Mouse (Mus musculus): Measurements from ENCODE around the gene Sgsm1. TPM values are rescaled to one million over a fixed set of nuclear protein-coding genes. Genes with fewer than 3 reads are reported as not detected.
A peak's percentile ranks its signal among the peaks of the same experiment; 100 is the strongest.

Sgsm1 gene
- polyA plus RNA-seq, 1 experiment from 2014 or later, result 0.62 TPM

DNA sequence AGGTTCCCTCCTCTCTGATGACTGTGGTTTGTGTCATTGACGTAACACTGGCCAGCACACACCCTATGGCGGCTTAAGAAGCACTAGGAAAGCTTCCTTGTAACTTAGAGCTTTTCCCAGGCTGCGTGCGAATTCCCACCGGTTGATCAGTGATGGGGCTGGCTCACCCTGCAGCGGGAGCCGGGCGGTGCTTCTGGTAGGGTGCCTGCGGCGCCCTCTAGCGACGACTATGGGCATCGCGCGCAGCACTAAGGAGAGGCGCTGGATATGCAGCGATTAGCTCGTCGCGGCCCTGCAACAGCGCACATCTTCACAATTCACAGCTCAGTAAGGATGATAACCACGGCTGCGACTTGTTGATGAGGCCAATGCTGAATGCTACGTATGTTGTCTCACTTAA is 3.4 kb upstream of the Sgsm1 start:
- Histone ChIP-seq H3K27ac (no peak overlapping the region), H3K9me3 (replicated peaks) (no peaks in the 10 kb centered on the region; the same call in 1 of the 2 replicates), H3K4me1 (replicated peaks) (peaks cover 7% of the 10 kb centered on the region), H3K4me3 (no peak overlapping the region), H3K27me3 (peaks cover 69% of the 10 kb centered on the region), H3K4me2 (no peak overlapping the region), H3K9ac (no peak overlapping the region), H3K36me3 (no peaks in the 10 kb centered on the region)
- 2% methylated on average over 24 of the region's 24 CpGs for WGBS
- no peak for ATAC-seq (replicated peaks; ENCODE audit: insufficient number of reproducible peaks, insufficient read depth, low FRiP score, low read depth)

DNA sequence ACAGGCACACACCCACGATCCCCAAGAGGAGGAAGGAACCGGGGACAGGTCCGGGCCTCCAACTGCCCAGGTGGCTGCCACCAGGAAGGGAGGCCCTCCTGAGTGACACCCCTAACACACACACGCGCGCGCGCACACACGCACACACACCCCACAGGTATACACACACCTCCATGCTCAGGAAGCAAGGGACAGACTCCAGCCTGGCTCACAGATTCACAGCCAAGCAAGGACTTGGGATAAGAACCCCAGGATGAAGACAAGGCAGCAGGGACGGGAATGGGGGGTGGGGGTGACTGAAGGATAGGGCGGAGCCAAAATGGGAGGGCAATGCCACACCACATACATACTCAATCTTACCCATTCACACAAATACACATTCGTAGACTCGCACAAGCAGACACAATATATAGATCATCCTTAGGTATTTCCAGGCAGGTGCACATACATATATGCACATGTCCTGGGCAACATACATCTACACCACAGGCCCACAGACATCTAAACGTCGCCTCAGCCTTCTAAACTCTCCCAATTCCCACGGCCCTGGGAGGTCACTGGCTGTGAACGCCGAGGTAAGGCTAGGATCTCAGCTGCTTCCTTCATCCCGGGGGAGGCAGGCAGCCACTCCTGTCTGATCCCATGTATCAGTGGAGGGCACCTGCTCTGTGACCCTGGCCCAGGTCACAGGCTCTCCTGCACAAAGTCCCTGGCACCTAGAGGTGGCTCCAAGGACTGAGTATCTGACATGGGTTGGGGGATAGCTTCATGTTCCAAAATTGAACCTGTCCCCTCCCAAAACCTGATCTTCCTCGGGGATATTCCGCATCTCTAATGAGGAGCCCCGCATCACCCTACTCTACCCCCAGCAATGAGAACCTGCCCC is 852 bp downstream of the Sgsm1 start:
- H3K27me3 ChIP-seq, result peaks cover 83% of the 10 kb centered on the region
- no peaks in the 10 kb centered on the region for H3K36me3 ChIP-seq
- ATAC-seq (replicated peaks; ENCODE audit: insufficient number of reproducible peaks, insufficient read depth, low FRiP score, low read depth), result no peak
- H3K27ac ChIP-seq, result no peak overlapping the region
- 57% methylated on average over 22 of the region's 22 CpGs for WGBS
- peak overlapping the region; percentile 54 for H3K4me3 ChIP-seq
- peaks cover 13% of the 10 kb centered on the region for H3K4me1 ChIP-seq (replicated peaks)
- H3K9ac ChIP-seq, result peak overlapping the region; percentile 51; the same call in 1 of the 2 replicates
- H3K4me2 ChIP-seq, result peak overlapping the region; percentile 81
- no peaks in the 10 kb centered on the region; the same call in 1 of the 2 replicates for H3K9me3 ChIP-seq (replicated peaks)

DNA sequence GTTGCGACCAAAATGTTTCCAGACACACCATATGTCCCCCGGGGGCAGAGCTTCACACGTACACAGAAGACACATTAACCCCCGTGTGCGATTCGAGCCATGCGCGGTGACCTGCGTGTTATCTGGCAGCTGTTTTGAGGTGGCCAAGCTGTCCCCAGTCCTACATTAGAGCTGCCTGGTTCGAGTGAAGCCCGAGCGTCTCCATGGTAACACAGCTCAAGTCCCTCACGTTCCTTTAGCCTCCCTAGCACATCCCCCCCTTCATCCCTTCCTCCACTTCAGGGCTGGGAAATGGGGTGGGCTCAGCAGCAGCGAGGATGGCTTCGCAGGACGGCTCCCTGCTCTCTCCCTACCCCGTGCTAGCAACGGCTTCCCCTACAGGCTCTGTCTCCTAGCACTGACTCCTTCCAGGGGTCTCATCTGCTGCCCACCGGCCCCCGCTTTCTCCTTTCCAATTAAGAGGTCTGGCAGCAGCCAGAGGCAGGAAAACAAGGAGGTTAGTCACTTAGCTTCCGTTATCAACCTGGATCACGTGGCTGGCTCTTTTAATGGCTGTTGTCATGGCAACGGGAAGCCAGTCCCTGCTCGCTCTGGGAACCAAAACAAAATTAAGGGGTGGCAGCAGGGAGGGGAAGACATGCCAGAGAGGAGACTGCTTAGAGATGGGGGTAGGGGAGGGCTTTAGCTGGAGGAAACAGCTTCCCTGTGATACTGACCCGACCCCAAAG is 3.7 kb downstream of the Sgsm1 start:
- WGBS, result 5% methylated on average over 25 of the region's 25 CpGs
- H3K27ac ChIP-seq, result no peak overlapping the region
- peak overlapping the region; percentile 18; the same call in 1 of the 2 replicates for H3K4me3 ChIP-seq
- H3K4me1 ChIP-seq (replicated peaks), result peaks cover 13% of the 10 kb centered on the region
- peak overlapping the region; percentile 48 for H3K4me2 ChIP-seq
- peaks cover 69% of the 10 kb centered on the region for H3K27me3 ChIP-seq
- H3K9me3 ChIP-seq (replicated peaks), result no peaks in the 10 kb centered on the region
- H3K9ac ChIP-seq, result no peak overlapping the region
- no peaks in the 10 kb centered on the region for H3K36me3 ChIP-seq
- no peak; the same call in 1 of the 2 replicates for ATAC-seq (replicated peaks; ENCODE audit: insufficient number of reproducible peaks, insufficient read depth, low FRiP score, low read depth)

DNA sequence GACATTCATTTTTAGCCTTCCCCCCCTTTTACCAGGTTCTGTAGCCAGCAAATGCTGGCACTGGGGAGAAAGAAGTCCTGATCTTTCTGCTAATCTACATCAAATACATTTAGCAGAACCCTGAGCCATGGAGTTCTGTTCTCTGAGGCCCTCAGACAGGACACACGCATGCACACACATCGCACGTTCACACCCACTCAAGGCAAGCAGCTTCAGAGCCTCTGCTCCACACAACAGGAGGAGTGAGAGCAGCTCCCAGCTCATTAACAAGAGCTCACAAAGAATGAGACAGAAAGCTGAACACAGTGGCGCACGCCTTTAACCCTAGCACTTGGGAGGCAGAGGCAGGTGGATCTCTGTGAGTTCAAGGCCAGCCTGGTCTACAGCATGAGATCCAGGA is 6.1 kb downstream of the Sgsm1 start:
- Histone ChIP-seq H3K27me3 (peaks cover 70% of the 10 kb centered on the region), H3K4me3 (no peak overlapping the region), H3K4me1 (replicated peaks) (peaks cover 6% of the 10 kb centered on the region), H3K36me3 (no peaks in the 10 kb centered on the region), H3K9ac (no peak overlapping the region), H3K4me2 (no peak overlapping the region), H3K27ac (no peak overlapping the region), H3K9me3 (replicated peaks) (no peaks in the 10 kb centered on the region)
- no peak for ATAC-seq (replicated peaks; ENCODE audit: insufficient number of reproducible peaks, insufficient read depth, low FRiP score, low read depth)
- WGBS, result 68% methylated on average over 5 of the region's 5 CpGs

DNA sequence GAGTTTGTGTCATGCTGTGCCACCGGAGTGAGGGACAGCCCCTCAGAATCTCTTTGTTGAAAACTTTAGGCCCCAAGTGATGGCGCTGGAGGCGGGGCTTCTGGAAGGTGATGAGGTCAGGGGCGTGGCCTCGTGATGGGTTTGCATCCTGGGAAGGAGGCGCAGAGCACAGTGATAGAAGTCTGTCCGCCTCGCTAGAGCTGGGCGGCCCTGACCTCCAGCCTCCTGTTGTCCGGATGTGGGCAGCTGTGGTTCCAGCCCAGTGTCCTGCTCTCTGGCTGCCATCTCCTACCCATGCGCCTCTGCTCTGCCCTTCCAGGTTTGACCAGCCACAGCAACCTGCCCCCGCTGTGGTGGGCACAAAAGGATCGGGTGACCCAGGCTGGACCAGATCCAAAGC is 8.7 kb downstream of the Sgsm1 start:
- H3K27me3 ChIP-seq, result peaks cover 67% of the 10 kb centered on the region
- no peak overlapping the region for H3K9ac ChIP-seq
- no peak for ATAC-seq (replicated peaks; ENCODE audit: insufficient number of reproducible peaks, insufficient read depth, low FRiP score, low read depth)
- H3K9me3 ChIP-seq (replicated peaks), result no peaks in the 10 kb centered on the region
- no peak overlapping the region for H3K27ac ChIP-seq
- WGBS, result 19% methylated on average over 13 of the region's 13 CpGs
- H3K4me3 ChIP-seq, result no peak overlapping the region
- no peaks in the 10 kb centered on the region for H3K36me3 ChIP-seq
- H3K4me2 ChIP-seq, result no peak overlapping the region
- peaks cover 1% of the 10 kb centered on the region for H3K4me1 ChIP-seq (replicated peaks)

DNA sequence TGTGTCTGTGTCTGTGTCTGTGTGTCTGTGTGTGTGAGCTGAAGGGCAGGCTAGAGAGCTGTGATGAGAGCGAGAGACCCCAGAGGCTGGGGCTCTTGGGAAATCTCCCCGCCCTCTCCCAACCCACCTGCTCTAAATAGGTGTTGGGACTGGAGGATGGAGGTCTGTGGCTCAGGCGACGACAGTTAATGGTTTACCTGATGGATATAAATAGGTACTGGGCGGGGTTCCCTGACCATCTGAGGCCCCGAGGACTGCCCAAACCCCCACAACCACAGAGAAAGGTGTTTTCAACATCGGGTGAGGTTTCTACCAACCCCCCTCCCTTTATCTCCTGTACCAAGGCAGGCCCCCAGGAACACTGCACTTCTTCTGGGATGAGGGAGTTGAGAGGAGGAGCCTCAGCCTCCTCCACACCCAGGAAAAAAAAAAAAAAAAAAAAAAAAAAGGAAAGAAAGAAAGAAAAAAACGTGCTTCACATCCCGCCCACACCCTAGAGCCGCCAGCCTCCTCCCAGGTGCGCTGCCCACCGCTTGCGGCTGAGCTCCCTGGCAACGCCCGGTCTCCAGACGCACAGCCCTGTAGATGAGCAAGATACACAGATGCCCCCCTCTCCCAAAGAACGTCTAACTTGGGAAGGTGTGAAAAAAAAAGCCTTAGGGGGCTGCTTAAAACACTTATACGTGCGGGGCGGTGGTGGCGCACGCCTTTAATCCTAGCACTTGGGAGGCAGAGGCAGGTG is 10.3 kb downstream of the Sgsm1 start:
- 68% methylated on average over 22 of the region's 22 CpGs for WGBS
- Histone ChIP-seq H3K9me3 (replicated peaks) (no peaks in the 10 kb centered on the region), H3K4me1 (replicated peaks) (no peaks in the 10 kb centered on the region), H3K27ac (no peak overlapping the region), H3K27me3 (peaks cover 66% of the 10 kb centered on the region), H3K4me3 (no peak overlapping the region), H3K36me3 (no peaks in the 10 kb centered on the region), H3K9ac (no peak overlapping the region), H3K4me2 (no peak overlapping the region)
- ATAC-seq (replicated peaks; ENCODE audit: insufficient number of reproducible peaks, insufficient read depth, low FRiP score, low read depth), result no peak

DNA sequence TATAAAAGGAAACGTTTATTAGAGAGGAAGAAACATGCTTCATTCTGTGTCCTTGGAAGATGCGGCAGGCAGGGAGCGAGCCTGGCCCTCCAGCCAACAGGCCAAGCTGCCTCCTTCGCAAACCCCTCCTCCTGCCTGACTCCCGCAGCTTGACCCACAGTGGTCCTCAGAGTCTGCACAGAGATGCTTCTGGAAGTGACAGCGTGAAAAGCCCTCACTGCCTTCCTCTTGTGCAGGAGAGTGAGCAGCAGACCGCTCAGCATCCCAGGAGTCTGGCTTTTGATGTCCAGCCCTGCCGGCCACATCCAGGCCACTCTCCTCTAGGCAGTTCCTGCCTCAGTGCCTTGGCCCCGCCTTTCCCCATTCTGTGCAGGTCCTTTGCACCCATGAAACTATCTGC is 11.2 kb downstream of the Sgsm1 start:
- Histone ChIP-seq H3K36me3 (no peaks in the 10 kb centered on the region), H3K4me3 (no peak overlapping the region), H3K4me1 (replicated peaks) (no peaks in the 10 kb centered on the region), H3K27me3 (peaks cover 63% of the 10 kb centered on the region), H3K9me3 (replicated peaks) (no peaks in the 10 kb centered on the region), H3K4me2 (no peak overlapping the region), H3K27ac (no peak overlapping the region), H3K9ac (no peak overlapping the region)
- WGBS, result 50% methylated on average over 9 of the region's 9 CpGs
- no peak for ATAC-seq (replicated peaks; ENCODE audit: insufficient number of reproducible peaks, insufficient read depth, low FRiP score, low read depth)

DNA sequence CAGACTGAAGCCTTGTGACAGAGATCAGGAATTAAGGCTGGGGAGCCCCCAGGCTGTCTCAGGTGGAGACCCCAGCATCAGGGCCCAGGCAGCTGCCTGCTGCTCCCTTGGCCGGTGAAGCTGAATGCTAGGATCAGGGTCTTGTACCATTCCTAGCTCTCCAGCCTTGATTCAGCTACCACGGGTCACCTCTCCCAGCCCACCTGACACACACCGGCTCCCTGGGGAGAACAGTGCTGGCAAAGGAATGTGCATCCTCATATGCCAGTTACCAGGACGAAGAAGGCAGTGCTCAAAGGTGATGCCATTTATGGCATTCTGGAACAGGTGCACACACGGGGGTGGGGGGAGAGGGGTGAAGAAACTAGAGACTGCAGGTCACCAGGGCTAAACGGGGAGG is 11.8 kb downstream of the Sgsm1 start:
- H3K27me3 ChIP-seq, result peaks cover 63% of the 10 kb centered on the region
- H3K4me2 ChIP-seq, result no peak overlapping the region

DNA sequence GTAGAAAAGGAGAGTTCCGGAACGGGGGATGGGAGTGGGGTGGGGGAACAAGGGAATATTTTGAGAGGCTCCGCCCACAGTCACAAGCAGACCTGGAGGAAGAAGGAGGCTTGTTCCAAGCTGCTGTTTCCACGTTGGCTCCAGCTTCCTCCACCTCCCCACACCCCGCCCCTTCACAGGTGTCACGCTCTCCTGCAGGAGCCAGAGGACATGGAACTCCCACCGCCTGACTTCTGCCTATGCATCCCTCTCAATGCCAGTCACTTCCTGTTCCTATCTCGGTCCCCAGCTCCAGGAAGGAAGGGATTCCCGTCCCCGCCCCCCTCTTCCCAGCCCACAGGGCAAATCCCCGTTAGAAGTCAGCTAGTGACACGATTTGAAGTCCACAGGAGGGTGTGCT is 12.5 kb downstream of the Sgsm1 start:
- H3K9ac ChIP-seq, result no peak overlapping the region
- H3K36me3 ChIP-seq, result no peaks in the 10 kb centered on the region
- no peak overlapping the region for H3K4me3 ChIP-seq
- no peaks in the 10 kb centered on the region for H3K4me1 ChIP-seq (replicated peaks)
- no peak overlapping the region for H3K27ac ChIP-seq
- H3K27me3 ChIP-seq, result peaks cover 63% of the 10 kb centered on the region
- no peak overlapping the region for H3K4me2 ChIP-seq
- WGBS, result 22% methylated on average over 12 of the region's 12 CpGs
- H3K9me3 ChIP-seq (replicated peaks), result no peaks in the 10 kb centered on the region
- no peak for ATAC-seq (replicated peaks; ENCODE audit: insufficient number of reproducible peaks, insufficient read depth, low FRiP score, low read depth)

More for the DNA sequence above, 11.8 kb downstream of the Sgsm1 start:
- Histone ChIP-seq H3K27ac (no peak overlapping the region), H3K4me1 (replicated peaks) (no peaks in the 10 kb centered on the region), H3K9ac (no peak overlapping the region), H3K9me3 (replicated peaks) (no peaks in the 10 kb centered on the region), H3K36me3 (no peaks in the 10 kb centered on the region), H3K4me3 (no peak overlapping the region)
- 57% methylated on average over 6 of the region's 6 CpGs for WGBS
- ATAC-seq (replicated peaks; ENCODE audit: insufficient number of reproducible peaks, insufficient read depth, low FRiP score, low read depth), result no peak

DNA sequence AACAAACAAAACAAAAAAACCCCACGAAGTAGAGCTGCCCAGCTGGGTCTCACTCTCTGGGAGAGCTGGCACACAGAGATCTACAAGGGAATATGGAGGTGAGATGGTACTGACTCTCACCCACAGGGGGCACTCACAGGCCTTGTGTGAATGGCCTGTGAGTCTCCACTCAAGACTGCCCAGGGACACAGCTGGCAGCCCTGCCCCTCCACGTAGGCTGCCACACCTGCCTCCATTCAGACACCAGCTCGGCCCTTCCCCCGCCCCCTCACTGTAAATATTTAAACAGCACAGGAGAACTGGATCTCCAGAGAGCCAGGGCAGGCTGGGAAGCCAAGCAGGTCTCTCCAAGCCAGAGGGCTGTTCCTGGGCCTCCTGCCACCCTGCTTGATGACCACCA is 14.8 kb downstream of the Sgsm1 start:
- no peak overlapping the region for H3K27ac ChIP-seq
- H3K4me2 ChIP-seq, result no peak overlapping the region
- H3K9me3 ChIP-seq (replicated peaks), result no peaks in the 10 kb centered on the region
- ATAC-seq (replicated peaks; ENCODE audit: insufficient number of reproducible peaks, insufficient read depth, low FRiP score, low read depth), result no peak
- WGBS, result 40% methylated on average over 4 of the region's 4 CpGs
- no peaks in the 10 kb centered on the region for H3K36me3 ChIP-seq
- H3K4me3 ChIP-seq, result no peak overlapping the region
- H3K9ac ChIP-seq, result no peak overlapping the region
- H3K27me3 ChIP-seq, result peaks cover 62% of the 10 kb centered on the region
- H3K4me1 ChIP-seq (replicated peaks), result no peaks in the 10 kb centered on the region

DNA sequence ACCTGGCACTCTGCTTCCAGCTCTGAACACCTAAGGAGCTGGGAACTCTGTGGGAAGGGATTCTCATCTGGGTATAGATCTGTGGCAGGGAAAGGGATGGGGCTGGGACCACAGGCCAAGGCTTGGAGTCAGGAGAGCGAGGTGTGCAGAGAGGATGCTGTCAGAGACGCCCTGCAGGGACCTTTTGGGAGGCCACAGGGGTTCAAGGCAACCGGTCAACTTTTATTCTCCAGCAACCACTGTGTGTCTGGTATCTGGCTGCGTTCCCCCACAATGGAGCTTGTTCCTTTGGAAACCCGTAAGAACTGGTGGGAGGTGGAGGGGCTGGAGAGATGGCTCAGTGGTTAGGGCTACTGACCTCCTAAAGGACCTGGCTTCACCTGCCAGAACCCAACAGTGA is 16.0 kb downstream of the Sgsm1 start:
- Histone ChIP-seq H3K4me2 (no peak overlapping the region), H3K27me3 (peaks cover 63% of the 10 kb centered on the region)
- 73% methylated on average over 5 of the region's 5 CpGs for WGBS

More for the DNA sequence above, 16.0 kb downstream of the Sgsm1 start:
- H3K9me3 ChIP-seq (replicated peaks), result no peaks in the 10 kb centered on the region
- H3K27ac ChIP-seq, result no peak overlapping the region
- no peak overlapping the region for H3K4me3 ChIP-seq
- H3K4me1 ChIP-seq (replicated peaks), result no peaks in the 10 kb centered on the region
- H3K9ac ChIP-seq, result no peak overlapping the region
- H3K36me3 ChIP-seq, result no peaks in the 10 kb centered on the region
- no peak for ATAC-seq (replicated peaks; ENCODE audit: insufficient number of reproducible peaks, insufficient read depth, low FRiP score, low read depth)

Measured in heart, embryonic 15.5 days (tissue).